Mouse (Mus musculus) R1 (cell line): ENCODE results near the gene Hist1h3f.
"Not testable (repeated sequence)": the region's sequence is repeated elsewhere in the genome, so short reads cannot be mapped to it uniquely, and the experiment has no call there.

Source experiments
- DNase-seq: peaks from one replicate; pipeline ENCODE4 v3.0.0-alpha.2; 2018; ENCODE audit warnings: low read depth, low spot score

Gene Hist1h3f

DNA sequence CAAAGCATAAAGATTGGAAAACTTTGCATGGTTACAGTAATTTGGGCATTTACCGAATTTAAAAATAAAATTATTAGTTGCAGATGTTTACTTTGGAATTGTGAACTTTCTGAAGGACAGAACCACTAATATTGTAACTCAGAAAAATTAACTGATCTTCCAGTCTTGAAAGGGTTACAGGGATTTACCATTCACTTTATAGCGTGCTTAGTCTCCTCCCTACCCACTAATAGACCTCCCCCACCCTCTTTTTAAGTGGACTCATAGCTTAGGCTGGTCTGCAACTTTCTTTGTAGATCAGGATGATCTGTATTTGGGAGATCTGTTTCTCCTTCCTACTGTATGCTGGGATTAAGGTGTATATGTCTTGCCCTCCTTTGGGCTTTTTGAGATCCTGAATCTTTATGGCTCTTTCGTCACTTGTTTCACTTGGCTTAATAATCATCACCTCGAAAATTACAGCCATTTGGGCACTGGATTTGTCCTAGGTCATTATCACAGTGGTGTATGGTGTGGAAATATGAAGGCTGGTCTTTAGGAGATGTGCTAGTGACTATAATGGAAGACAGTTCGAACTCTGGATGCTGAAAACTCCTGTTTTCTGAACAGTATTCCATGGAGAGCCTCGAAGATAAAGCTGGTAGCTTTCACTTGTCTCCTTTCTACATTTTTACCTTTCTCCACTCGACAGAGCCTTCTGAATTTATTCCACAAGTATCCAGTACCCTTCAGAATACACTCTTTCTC lies 7.6 kb upstream of the Hist1h3f start:
- DNase-seq, result peak; percentile 72

DNA sequence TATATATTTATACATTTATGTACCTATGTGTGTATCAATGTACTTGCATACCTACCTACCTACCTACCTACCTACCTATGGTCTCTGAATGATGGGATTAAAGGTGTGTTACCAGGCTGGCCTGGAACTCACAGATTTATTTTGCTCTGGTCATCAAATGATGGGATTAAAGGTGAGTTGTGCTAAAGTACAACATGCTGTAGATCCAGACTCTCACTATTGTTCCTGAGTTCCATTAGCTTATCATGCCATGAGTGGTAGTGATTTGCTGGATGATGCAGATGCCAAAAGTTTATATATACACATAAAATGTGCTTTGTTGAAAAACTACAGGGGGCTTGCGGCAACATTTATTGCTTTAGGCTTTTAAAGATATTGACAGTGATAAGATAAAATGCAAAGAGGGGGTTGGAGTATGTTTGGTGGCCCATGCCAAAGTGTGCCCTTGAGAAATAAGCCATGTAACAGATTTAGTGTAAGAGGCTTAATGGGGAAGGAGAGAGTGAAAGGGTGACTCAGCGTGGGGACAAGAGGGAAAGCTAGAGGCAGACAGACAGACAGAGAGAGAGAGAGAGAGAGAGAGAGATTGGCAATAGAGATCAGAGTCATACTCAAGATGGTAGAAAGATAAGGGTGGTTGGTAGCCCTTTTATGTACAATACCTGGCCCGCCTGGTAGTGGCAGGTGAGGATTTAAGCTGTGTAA lies 6.7 kb upstream of the Hist1h3f start:
- no peak for DNase-seq

DNA sequence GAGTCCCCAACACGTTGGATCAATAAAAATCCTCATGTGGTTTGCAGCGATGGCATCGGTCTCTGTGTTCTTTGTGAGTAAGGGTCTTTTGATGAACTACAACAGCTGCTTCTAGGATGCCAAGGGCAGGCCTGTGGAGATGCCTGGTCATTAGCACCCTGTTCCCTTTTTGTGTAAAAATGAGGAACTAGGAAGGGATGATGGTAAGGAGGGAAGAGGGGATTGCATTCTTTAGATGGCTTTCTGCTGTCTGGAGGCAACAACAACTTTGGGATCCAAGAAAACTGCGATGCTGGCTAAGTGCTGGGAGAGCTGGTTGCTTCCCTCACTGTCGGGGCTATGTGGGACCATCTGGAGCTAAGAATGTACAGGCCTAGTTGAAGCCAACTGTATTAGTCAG lies 5.6 kb upstream of the Hist1h3f start:
- no peak for DNase-seq

DNA sequence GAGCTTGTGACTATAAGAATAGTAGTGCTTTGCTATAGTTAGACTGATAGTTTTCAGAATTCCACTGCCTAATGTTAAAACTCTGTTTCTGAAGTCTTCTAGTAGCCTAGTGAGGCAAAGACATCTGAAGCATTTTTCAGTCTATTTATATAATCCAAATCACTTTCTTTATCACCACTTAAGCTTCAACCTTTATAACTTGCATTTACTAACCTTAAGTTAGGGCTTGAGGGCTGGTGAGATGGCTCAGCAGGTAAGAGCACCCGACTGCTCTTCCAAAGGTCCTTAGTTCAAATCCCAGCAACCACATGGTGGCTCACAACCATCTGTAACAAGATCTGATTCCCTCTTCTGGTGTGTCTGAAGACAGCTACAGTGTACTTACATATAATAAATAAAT lies 4.0 kb upstream of the Hist1h3f start:
- not testable (repeated sequence) for DNase-seq

DNA sequence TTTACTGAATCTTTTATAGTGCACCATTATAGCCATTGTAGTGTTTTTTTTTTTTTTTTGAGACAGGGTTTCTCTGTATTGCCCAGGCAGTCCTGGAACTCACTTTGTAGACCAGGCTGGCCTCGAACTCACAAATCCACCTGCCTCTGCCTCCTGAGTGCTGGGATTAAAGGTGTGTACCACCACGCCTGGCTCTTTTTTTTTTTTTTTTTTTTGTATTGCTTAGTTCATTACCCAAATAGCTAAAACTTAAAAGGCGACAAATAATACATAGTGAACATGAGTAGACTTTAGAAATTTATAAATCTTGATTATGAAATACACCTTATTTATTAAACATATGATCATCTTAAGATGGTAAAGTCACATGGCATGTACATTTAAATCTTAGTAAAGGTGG lies 2.4 kb upstream of the Hist1h3f start:
- no peak for DNase-seq

DNA sequence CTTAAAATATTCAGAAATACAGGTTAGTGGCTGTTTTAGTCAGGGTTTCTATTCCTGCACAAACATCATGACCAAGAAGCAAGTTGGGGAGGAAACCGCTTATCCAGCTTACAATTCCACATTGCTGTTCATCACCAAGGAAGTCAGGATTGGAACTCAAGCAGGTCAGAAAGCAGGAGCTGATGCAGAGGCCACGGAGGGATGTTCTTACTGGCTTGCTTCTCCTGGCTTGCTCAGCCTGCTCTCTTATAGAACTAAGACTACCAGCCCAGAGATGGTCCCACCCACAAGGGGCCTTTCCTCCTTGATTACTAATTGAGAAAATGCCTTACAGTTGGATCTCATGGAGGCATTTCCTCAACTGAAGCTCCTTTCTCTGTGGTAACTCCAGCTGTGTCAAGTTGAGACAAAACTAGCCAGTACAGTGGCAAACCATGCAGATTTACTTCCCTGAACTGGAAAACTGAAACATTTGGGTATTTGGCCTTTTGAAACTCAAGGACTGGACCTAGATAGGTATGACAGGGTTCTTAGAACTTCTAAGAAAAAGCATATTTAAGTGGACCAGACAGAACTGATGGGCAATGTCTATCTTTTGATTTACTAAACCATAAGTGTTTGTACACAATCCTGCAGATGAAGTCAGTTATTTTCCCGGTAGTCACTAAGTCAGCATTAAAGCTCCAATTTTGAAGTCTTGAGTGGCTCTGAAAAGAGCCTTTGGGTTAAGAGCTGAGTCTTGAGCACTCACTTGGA lies 1.4 kb upstream of the Hist1h3f start:
- not testable (repeated sequence) for DNase-seq

DNA sequence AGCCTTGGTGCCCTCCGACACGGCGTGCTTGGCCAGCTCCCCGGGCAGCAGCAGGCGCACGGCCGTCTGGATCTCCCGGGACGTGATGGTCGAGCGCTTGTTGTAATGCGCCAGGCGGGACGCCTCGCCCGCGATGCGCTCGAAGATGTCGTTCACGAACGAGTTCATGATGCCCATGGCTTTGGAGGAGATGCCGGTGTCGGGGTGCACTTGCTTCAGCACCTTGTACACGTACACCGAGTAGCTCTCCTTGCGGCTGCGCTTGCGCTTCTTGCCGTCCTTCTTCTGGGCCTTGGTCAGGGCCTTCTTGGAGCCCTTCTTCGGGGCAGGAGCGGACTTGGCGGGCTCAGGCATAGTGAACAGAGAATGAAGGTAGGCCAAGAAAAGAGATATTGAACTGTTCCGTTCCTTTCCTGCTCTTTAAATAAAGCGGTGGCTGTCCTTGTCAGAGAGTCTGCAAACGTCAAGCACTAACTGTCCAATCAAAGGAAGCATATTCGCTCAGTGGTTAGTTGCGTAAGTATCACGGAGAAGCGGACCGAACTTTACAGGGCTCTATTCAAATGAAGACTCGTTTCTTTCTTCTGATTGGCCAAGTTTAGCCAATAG lies 749 bp upstream of the Hist1h3f start, which contains the start of gene Hist1h2bh:
Gene Hist1h2bh, minus strand, starts transcription at position 394 of the 609 bp plus-strand sequence.
- DNase-seq, result peak; percentile 97

DNA sequence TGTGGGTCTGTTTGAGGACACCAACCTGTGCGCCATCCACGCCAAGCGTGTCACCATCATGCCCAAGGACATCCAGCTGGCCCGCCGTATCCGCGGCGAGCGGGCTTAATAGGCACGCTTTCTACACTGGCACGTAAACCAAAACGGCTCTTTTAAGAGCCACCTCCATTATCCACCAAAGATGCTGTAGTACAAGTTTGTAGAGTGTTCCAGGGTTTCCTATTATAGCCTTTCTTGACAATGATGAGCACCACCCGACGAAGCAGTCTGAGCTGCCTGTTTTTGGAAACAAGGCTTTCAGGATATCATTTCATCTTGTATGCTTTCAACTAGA lies 902 bp downstream of the Hist1h3f start:
- not testable (repeated sequence) for DNase-seq

DNA sequence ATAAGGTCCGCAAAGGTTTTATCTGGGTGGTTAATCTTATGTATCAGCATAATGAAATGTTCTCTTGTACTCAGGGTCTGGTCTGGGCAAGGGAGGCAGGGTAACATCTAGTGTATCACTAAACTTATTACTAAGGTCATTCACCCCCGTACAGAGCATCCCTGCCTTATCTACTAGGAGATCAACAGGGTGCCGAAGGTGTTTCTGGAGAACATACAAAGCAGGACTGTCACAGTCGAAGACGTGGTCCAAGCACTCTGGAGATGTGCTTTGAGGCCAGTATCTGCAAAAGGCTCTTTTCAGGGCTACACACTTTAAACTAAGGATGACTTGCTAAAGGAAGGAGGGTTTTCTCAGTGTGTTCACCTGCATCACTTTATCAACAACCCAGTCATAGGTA lies 2.8 kb downstream of the Hist1h3f start:
- DNase-seq, result no peak

DNA sequence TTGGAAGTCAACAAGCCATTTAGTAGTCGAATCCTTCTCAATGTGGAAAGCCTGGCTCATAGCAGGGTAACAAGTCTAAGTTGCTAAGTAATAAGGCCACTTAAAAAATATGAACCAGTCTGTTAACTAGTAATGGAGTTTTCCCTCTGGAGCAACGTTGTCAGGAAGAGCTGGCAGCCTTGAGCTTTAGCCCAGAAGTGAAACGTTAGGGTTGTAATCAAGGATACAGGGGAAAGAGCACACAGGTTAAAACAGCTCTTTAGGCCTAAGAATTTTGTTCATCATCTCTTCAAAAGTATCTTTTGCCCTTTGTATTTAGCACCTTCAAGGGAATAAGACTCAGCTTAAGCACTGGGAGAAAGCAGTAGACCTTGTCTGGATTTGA lies 6.9 kb downstream of the Hist1h3f start:
- DNase-seq, result no peak

DNA sequence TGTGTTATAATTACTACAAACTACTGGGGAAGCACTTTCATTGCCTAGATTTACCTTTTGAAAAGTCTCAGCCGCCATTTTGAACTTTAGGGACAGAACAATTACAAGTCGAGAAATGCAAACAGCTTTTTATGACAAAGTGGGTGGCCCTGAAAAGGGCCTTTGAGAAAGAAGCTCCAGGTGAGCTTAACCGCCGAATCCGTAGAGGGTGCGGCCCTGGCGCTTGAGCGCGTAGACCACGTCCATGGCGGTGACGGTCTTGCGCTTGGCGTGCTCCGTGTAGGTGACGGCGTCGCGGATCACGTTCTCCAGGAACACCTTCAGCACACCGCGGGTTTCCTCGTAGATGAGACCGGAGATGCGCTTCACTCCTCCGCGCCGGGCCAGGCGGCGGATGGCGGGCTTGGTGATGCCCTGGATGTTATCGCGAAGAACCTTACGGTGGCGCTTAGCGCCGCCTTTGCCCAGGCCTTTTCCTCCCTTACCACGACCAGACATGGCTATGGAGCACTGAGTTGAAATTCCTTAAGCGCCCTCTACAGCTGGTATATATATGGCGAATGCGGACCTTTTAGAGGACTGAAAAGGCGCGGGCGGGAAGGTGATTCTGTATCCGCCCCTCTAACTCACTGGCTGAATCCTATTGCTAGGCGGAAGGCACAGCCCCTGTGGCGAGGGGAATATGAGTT lies 7.4 kb downstream of the Hist1h3f start, which contains the start of gene Hist1h4f:
Gene Hist1h4f, minus strand, starts transcription at position 503 of the 689 bp plus-strand sequence.
- peak; percentile 98 for DNase-seq

DNA sequence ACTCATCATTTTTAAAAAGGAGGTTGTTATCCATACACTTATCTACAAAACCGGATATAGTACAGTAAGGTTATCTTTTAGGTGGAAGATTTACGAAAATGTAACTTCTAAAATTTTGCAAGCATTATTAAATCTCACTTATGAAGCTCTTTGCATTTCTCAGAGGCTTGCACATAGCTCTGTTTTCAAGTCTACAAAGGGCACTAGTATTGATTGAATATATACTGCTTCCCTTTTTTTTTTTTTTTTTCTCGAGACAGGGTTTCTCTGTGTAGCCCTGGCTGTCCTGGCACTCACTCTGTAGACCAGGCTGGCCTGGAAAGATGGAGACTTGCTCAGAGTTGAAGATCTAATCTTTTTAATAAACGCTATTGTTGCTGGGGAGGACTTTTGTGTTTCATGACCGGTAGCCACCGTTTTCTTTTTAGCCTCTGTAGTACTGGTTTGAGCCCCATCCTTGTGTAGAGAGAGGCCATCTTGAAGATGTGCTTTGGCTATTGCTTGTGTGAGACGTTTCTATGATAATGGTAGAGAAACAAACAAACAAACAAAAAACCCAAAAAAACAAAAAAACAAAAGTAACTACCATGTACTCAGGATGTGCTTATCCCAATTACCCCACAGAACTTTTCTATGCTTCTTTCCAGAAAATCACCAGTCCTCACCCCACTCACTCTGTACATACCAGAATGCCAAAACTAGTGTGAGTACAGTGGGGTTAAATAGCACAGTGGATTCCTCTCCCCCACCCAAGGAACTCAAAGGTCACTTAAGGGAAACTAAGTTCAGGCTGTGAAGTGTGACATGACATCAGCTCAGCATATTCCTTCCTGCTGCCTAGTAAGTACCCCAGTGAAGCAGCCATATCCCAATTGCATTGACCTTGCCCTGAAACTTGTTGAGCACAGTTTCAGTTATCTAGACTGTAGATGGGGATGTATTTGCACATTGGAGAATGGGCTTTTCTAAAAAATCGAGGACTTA lies 8.4 kb downstream of the Hist1h3f start:
- no peak for DNase-seq

DNA sequence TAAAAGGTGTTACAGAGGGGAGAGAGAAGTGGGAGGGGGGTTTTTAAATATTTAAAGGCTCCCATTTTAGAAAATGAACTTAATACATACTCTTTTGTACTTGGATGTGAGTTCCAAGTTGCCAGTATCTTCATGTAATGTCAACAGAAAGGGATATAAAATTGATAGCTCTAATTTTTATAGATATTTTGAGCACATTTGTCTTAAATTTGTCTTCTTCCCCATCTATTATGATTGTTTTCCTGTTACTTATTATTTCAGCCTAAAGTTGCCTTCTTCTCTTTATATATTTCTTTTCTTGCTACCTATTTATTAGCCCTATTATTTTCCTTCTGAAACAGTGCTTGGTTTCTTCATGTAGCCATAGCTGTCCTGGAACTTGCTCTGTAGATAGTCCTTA lies 9.1 kb downstream of the Hist1h3f start, which contains the start of gene Hist1h1d:
Gene Hist1h1d, plus strand, starts transcription at position 301 of the 400 bp plus-strand sequence.
- DNase-seq, result no peak

DNA sequence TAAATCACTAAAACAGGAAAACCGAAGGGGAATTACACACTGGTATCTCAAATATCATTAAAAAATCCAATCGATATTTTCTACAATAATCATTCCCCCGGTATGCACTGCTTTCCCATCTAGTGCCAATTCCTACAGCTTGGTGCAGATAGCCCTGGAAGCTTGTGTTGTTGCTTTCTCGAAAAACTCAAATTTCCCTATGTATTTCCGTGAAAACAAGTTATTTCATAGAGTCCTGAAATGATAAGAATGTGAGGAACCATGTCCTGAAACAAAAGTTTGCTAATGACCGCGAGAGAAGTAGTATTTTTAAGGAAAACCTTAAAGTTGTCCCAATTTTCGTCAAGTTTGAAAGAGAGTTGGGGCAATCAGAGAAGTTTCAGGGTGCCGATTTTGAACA lies 10.5 kb downstream of the Hist1h3f start:
- no peak for DNase-seq

DNA sequence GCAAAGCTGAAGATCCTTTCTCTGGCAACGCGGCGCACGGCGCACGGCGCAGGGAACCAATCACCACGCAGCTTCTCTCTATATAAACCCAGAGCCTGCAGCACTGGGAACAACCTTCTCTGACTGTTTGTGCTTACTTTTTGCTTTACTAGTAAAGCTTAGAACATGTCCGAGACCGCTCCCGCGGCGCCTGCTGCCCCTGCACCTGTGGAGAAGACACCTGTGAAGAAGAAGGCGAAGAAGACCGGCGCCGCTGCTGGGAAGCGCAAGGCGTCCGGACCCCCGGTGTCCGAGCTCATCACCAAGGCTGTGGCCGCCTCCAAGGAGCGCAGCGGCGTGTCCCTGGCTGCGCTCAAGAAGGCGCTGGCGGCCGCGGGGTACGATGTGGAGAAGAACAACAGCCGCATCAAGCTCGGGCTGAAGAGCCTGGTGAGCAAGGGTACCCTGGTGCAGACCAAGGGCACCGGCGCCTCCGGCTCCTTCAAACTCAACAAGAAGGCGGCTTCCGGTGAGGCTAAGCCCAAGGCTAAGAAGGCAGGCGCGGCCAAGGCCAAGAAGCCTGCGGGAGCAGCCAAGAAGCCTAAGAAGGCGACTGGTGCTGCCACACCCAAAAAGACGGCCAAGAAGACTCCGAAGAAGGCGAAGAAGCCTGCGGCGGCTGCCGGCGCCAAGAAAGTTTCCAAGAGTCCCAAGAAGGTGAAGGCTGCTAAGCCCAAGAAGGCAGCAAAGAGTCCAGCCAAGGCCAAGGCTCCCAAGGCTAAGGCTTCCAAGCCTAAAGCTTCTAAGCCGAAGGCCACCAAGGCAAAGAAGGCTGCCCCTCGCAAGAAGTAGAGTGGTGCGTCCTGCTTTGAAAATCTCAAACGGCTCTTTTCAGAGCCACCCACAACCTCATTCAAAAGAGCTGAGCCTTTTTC lies 11.3 kb downstream of the Hist1h3f start:
- DNase-seq, result peak; percentile 94

DNA sequence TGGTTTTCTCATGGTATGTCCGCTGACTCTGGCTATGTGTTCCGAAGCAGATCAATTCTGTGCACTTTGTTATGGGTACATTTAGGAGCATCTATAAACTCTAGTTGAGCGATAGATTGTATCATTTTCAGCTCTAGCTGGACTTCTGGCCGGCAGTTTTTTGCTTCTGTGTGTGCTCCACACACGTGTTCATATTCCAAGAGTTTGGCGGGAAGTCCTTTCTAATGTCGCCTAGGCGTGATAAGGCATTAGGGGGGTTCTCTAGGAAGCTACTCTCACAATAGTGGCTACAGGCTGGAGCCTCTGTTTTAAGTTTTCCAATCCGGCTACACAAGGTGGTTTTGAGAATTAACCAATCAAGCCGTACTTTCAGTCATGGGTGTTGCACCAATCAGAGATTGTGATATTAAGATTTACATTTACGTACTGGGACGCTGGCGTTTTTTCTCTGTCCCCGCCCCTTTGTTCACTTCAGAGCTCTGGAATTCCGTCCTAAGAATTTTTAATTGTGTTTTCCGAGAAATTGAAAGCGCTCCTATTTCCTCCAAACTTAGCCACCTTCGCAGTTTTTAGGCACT lies 12.1 kb downstream of the Hist1h3f start:
- peak; percentile 99 for DNase-seq

DNA sequence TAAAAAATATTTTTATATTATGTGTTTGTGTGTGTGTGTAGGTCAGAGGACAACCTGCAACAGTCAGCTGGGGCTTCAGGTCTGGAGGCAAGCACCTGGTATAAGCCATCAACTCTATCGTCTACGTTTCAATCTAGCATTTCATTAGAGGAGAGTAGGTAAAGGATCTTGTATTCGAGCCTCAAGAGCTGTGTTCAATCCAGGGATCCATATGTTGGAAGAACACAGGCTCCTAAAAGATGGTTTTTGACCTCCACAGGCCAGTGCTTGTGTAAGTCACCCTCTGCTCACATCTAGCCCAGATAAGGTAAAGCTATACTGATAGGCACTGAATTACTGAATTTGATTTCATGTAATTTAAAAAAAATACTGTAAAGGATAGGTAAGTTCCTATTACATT lies 13.1 kb downstream of the Hist1h3f start:
- DNase-seq, result no peak

DNA sequence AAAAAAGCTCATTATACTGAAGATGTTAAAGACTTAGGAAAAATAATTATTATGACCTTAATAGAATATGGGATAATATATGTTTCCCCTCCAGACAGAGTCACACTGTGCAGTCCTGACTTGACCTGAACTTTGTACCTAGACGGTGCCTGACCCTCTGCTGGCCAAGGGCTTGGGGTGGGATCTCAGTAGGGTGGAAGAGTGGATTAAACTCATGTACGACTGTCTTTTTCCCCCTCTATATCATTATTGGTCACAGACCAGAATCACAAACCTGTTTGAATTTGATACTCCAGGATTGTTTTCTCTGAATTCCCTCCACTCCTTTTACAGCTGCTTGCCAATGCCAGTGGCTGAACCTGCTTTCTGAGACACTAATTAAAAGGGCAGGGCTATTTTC lies 16.8 kb downstream of the Hist1h3f start:
- not testable (repeated sequence) for DNase-seq

DNA sequence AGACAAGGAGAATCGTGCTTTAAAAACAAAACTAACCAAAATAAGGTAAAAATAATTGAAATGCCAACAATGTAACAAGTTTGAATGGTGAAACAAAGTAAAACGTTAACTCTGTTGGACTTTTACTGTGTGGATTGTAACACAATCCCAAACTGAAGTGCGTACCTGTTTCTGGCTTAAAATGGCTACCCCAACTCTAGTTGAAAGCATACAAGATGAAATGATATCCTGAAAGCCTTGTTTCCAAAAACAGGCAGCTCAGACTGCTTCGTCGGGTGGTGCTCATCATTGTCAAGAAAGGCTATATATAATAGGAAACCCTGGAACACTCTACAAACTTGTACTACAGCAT lies 17.7 kb downstream of the Hist1h3f start:
- not testable (repeated sequence) for DNase-seq
